Mouse (Mus musculus) v-Abl transformed pro-B cells (cell line): ENCODE measurements around the gene Wnt7a.

Experiments
- in situ Hi-C, 2 experiments: fragments of 400-800 bp; cut with MboI; formaldehyde crosslinking; loops; one replicate each; pipeline ENCODE4 v1.15.1; 2025; ENCODE audit not compliant: unreplicated experiment in 2 of 2

The Wnt7a gene

DNA sequence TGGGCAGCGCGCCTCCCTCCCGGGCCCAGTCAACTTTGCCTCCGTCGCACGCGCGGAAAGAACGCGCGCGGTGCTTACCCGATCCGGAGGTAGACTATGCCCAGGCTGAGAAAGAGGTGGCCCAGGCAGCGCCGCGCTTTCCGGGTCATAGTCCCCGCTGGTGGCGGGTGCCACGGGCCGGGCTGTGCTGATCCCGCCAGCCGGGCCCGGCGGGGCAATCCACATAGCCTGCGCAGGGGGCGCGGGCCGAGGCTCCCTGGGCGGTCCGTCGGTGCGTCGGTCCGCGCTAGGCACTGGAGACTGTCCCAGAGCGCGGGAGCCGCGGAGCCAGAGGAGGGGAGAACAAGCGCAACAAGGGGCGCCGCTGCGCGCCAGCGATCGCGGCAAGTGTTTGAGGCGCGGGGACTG is at the start of gene Wnt7a:
Wnt7a (minus strand) TSS at position 403 of the 408 bp plus-strand sequence.
- in situ Hi-C loops, result loop anchor here (10.0 to 25.0 kb wide), 3 partner anchors 126 to 1724 kb away; no protein-coding TSS in a partner anchor

DNA sequence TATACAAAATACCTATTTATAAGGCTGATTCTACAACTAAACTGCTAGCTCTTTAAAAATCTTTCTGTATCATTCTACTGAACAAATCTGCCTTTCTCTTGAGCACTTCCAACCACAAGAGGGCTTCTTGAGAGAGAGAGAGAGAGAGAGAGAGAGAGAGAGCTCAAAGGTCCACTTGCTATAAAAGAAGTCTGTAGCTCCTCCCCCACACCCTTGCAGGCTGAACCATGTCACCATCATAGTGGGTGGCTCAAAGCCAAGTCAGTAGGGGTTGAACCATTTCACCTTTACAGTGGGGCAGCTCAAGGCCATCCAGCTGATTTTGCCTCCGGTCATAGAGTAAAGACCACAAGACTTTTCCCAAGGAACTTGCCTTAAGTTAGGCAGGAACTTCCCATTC is 48.3 kb upstream of the Wnt7a start:
- in situ Hi-C loops, result no loop called here

DNA sequence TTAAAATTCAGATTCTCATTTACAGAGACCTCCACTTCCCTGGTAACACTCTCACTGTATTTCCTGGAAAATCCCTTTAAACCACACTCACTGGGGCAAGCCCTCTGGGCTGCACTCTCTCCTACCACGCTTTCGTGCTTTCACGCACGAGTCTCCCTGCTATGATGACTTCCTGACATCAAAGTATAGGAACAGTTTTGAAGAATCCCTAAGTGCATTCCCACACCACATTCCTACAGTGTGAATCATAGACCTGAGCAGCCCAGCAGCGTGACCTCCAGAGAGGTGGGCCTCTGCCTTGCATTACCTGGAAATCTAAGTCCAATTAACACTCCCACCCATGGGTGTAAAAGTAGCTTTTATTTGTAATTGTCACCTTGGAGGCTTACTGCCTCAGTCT is 43.4 kb upstream of the Wnt7a start:
- in situ Hi-C loops, result no loop called here

DNA sequence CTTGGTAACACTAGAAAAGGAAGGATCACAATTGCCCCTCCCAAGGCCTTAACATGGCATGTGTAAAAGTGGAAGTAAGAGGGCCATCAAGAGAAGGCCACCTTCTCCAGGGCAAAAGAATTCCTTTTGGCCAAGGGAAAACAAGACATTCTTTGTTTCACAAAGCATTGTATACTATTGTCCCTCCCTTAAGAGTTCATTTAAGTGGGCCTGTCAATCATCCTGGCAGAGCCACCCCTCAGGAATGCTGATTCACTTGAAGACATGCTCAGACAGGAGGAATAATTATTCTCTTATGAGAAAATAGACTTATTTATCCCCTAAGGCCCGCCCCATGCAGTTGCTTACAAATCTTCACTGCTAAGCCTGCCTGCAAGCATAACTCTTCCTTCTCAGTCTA is 40.9 kb upstream of the Wnt7a start:
- in situ Hi-C loops, result no loop called here

DNA sequence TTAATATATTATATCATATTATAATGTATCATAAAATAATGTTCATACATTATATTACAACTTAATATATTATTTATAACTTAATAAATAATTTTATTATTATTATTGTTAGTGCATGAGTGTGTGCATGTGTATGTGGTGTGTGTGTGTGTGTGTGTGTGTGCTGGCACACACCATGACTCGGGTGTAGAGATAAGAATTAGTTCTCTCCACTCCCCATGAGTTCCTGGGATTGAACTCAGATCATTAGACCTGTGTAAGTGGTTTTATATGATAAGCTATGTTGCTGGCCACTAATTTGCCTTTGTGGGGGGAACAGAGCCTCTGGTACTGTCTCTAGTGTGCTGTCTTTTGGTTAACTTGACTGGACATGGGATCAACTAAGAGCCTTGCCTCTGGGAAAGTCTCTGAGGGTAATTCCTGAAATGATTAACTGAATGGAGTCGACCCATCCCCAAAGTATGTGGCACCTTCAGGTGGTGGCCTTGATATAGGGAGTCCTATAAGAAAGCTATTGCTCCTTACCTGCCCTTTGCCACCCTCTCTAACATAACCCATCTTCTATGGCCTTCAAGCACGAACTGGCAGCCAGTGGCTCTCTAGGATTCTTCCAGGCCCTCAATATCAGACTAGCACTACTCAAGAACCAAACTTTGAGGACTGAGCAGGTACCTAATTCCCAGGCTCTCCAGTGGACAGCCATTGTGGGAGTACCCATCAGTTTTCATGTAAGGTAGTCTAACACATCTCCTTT is 38.5 kb upstream of the Wnt7a start:
- in situ Hi-C loops, result no loop called here

DNA sequence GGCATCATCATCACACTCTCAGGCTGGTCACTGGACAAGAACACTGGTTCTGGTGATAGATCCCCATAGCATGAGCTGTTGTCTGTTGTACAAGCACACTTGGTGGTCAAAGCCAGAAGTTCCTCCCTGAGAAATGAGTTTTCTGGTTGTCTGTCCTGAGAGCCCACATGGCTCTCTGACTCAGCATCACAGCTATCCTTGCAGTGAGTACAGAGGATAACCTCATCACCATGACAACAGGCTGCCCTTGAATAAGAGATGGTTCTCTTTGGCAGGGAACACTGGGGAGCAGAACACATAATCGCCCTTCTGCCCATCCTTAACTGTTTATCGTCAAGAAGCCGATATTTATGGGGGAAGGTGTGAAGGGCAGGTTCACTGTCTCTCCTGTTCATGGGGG is 34.2 kb upstream of the Wnt7a start:
- in situ Hi-C loops, result no loop called here

DNA sequence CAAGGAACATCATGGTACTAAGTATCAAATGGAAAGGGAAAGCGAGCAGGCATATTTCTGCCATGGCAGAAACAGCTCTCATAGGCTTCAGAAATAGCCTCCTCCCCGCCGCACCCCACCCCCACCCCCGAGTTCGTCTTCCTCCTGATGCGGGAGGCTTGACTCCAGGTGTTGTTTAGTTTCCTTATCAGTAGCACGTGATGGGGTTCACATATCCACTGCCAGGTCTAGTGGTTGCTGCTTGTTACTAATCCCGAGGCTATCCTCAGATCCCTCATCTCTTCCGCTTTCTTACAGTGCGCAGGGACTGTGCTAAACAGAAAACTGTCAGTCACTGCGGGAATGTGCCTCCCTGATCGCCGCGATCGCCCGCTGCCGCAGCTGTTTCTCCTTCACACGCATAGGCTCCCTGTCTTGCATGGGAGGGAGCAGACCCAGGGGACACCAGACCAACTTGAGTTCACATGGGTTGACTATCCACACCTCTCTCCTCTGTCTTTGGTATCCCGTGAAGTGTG is 30.0 kb upstream of the Wnt7a start:
- in situ Hi-C loops, result no loop called here

DNA sequence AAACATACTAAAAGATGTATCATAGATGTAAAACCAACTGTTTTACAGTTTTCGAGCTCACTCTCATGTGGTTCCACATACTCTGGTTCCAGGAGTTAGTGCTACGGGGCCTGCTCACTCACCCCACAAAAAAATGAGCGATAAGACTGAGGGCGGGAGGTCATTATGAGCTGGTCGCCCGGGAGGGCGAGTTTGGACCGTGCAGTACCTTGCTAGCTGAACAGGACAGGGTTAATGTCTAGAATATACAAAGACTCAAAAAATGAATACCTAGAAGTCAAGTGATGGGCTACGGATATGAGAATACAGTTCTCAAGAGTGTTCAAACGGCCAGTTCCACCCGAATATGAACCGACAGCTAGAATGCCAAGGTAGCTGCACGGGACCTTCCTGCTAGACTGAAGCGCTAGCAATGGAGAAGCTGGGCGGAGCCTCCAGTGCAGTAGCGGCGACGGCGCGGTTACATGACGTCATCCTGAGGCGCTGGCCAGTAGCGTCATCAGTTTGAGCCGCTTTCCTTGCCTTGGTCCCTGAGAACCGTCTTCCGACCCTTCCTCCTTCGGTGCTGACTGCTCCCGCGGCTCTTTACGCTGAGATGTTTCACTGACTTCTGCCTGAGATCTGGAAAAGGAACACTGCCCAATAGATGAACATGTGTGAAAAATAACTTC is 29.4 kb upstream of the Wnt7a start:
- in situ Hi-C loops, result no loop called here

DNA sequence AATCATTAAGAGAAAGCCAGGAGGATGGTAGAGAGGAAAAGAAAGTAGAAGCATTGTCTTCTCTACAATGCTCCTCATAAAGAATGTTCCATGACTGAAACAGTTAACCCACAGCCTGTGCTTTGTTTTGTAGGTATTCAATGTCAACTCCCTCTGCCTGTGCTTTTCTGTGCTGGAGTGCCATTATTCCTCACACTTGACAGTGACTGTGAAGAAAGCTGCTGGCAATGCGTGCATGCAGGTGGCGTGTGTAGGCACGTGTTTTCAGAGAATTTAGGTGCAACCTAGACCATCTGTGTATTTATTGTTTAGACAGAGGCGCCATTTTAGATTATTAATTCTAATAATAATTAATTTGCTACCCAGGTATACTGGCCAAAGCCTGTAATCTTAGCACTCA is 13.0 kb upstream of the Wnt7a start:
- in situ Hi-C loops, result loop anchor here in 1 of 2 experiments (25.0 kb wide), 2 partner anchors 237 to 1737 kb away; no protein-coding TSS in a partner anchor

DNA sequence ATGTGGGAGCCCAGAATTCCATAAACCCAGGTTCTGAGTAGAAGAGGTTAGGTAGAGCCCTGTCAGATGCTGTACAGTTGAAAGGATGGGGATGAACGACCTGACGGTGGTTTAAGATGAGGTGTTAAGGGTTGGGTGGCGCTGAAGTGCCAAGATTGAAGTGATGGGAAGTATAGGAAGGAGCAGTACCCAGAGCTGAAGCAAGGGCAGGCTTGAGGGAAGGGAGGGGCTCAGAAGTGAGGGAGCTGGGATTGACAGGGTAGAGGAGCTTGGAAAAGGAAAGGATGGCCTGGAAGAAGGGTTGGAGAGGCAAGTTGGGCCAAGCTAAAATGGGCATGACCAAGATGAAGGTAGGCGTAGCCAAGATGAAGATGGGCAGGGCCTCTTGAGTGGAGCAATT is 10.5 kb upstream of the Wnt7a start:
- in situ Hi-C loops, result loop anchor here in 1 of 2 experiments (25.0 kb wide), 2 partner anchors 234 to 1734 kb away; no protein-coding TSS in a partner anchor

DNA sequence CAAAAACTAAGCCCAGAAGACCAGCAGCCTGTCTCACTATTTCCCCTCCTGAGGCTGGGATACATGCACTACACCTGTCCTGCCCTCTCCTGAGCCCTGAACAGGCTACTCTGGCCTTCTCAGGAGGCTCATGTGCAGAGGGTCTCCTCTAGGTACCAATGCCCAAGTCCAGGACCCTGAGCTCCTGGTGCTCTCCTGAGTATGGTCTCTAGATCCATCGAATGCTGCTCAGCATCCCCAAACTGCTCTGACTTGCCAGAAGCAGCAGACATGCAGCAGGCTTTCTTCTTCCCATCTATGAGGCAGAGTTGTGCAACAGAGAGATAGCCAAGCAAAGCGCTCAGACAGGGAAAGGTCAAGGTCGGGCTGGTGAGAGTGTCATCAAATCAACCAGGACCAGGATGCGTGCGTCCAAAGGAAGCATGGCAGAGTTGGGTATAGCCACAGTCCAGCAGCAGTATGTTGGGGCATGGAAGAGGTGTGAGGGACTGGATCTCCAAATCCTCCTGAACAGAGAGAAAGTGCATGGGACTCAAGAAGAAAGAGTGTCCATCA is 6.2 kb upstream of the Wnt7a start:
- in situ Hi-C loops, result loop anchor here (5.0 to 25.0 kb wide), 4 partner anchors 133 to 1730 kb away; no protein-coding TSS in a partner anchor

DNA sequence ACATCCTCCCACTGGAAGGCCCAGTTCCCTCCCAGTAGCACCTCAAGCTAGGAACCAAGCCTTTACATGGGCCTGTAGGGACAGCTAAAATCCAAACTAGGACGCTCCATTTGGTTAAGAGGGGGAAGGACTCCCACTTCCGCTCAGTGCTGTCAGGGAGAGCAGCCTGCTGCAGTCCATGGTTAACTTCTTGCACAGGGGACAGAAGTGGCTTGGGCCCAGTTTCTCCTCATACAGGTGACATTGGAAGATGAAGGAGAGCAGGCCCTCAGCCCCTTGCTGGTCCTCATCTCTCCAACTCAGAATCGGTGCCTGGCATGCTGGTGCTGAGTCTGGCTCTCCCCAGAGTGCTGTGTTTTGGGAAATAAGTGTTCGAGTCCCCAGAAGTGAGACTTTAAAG is 5.0 kb upstream of the Wnt7a start:
- in situ Hi-C loops, result loop anchor here (5.0 to 25.0 kb wide), 4 partner anchors 131 to 1729 kb away; no protein-coding TSS in a partner anchor

DNA sequence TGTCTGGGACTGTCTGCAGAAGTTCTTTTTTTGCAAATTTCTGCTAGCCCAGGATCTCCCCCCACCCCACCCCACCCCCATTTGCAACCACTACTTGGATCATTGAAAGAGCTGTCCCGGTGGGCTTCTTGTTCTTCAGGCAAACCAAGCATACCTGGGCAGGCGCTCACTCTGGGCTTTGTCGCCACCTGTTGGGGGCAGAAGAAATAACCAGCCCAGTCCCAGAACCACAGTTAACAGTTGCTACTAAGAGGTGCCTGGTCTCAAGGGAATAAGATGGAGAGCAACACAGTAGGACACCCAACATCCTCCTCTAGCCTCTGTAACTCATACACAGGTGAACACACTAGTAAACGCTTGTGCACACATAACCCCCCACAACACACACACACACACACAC is 3.7 kb upstream of the Wnt7a start:
- in situ Hi-C loops, result loop anchor here (5.0 to 25.0 kb wide), 4 partner anchors 130 to 1728 kb away; no protein-coding TSS in a partner anchor

DNA sequence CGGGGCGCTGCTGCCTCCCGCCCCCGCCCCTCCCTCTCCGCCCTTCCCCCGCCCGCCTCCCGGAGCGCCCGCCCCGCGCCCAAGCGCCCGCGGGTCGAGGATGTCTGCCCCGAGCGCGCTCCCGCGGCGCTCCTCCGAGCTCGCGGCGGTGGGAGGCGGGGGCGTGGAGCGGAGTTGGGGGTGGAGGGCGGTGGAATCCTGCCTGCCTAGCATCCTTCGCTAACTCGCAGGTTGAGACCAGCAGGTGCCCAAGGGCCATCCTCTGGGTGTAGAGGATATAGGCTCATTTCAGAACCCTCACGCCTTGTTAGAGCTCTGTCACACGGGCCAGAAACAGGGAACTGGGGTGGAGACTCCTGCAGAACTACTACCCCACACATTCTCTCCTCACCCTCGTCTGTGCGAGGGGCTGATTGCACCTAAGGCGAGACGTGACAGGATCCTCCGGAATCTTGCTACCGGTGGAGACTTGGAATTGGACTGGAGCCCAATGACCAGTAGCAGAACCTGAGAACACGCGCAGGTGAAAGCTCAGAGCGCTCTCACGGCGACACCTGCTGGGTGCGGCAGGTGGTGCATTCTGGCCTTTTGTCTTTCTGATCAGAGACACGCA is 312 bp upstream of the Wnt7a start:
- in situ Hi-C loops, result loop anchor here (10.0 to 25.0 kb wide), 3 partner anchors 127 to 1724 kb away; no protein-coding TSS in a partner anchor

DNA sequence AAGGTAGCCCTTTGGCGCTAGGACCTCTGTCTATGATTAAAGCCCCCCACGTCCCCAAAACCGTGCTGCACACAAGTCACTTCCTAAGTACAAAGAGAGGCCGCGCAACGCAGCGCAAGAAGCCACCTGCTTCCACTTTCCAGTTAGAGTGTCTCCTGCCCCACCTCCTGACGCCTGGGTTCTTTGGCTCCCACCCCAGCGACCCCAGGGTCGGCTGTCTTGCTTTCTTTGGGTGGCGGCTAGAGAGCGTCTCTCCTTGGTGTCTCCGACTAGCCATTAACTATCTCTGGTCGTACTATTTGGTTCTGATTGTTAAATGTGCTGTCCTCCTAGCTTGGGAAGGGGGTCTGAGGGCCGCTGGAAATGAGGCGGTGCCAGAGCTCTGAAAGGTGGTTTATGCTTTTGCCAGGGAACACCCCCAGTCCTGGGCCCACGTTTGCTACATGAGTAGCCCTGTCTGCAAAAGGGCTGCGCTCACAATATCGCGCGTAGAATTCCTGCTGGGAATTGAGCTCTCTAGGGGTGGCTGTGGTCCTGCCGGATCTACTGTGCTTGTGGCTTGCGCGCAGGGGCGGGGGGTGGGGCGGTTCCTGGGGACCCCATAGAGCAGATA is 889 bp downstream of the Wnt7a start:
- in situ Hi-C loops, result loop anchor here (10.0 to 25.0 kb wide), 3 partner anchors 125 to 1723 kb away; no protein-coding TSS in a partner anchor

DNA sequence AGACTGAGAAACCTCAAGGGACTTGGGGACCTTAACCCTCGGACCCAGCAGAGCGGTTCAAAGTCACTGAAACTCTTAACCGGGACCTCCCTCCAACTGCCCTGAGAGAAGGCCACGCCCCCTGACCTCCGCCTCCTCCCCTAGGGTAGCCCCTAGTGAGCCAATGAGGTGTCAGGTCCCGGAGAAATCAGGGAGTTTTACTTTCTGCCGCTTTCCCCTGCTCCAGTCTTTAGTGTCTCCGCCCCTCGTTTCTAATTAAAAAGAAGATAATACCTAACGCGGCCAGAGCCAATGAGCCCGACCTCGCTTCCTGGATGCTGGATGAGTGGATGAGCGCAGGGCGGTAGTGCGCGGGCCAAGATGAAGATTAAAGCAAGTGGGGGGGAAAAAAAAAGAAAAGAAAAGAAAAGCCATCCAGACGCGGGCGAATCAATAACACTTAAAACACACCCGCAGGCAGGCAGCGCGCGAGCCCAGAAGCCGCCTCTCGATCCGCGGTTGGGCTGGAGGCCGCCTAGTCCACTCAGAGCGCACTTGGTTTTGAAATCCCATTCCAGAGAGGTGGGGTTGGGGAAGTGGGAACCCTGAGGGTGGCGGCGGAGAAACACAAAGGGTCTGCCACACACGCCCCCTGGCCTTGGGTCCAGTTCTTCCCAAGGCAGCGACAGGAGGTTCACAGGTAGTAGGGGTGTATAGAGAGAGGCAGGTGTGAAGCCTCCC is 1.6 kb downstream of the Wnt7a start:
- in situ Hi-C loops, result loop anchor here (10.0 to 25.0 kb wide), 3 partner anchors 125 to 1722 kb away; no protein-coding TSS in a partner anchor

DNA sequence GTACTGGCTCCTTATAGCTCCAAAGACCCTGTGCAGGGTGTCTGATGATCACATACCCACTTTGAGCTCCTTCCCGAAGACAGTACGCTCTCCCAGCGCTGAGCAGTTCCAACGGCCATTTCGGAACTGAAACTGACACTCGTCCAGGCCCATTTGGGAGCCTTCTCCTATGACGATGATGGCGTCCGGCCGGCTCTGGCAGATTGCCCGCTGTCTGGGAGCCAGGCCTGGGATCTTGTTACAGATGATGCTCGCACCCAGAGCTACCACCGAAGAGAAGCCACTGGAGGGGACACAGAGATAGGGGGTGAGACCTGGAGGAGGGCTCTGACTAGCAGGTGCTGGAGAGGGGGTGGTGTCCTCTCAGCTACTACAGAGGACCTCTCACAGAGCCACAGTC is 2.5 kb downstream of the Wnt7a start:
- in situ Hi-C loops, result loop anchor here in 1 of 2 experiments (25.0 kb wide), 2 partner anchors 221 to 1721 kb away; no protein-coding TSS in a partner anchor

DNA sequence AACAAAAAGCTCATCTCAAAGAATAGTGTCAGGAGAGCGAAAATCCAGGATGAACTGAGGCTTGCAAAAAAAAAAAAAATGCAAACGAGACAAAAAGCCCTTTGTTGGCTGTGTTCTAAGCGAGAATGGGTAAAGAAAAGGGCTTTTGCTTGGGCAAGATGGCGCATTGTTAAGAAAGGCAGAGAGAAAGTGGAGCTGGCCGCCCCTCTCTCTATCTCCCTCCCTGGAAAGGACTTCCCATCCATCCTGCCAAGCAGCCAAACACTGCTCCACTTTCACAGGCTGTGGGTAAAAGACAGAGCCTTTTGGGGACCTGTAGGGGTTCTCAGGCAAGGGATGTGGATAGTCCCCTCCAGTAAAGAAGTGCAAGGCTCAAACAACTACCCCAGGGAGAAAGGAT is 9.6 kb downstream of the Wnt7a start:
- in situ Hi-C loops, result loop anchor here in 1 of 2 experiments (25.0 kb wide), 2 partner anchors 214 to 1714 kb away; no protein-coding TSS in a partner anchor

DNA sequence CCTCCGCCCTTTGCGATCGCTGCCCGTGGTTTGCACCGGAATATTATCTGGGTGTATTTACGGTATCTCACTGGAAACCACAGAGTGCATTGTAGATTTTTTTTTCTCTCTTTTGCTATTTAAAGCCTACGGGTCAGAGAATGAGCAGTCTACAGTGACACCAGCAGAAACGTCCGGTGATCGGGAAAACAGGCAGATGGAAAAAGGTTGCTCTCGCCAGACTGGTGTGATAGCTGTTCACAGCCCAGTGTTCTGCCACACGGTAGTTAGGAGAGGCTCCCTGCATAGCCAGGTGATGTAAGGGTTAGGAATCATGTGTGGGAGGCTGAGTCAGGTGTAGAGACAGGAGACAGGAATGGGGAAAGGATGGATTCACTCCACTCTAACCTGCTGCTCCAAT is 10.6 kb downstream of the Wnt7a start:
- in situ Hi-C loops, result loop anchor here in 1 of 2 experiments (25.0 kb wide), 2 partner anchors 213 to 1713 kb away; no protein-coding TSS in a partner anchor
